Mouse (Mus musculus) liver, embryonic 14.5 days (tissue): ENCODE data around the gene Arhgap24.

Source experiments
- CTCF ChIP-seq: IDR thresholded peaks from 2 replicates; pipeline ENCODE4 v1.5.1; 2016; ENCODE audit warnings: antibody characterized with exemption, low read depth, control low read depth
- EP300 ChIP-seq: IDR thresholded peaks from 2 replicates; pipeline ENCODE4 v1.6.1; 2016; ENCODE audit warnings: antibody characterized with exemption, low read depth

GRCm38 (mm10) chr5:102434182-102434581 is 47.0 kb upstream of the Arhgap24 start:
- TF ChIP-seq CTCF = no peak
- TF ChIP-seq EP300 = no peak
